Mouse (Mus musculus) embryo, embryonic 11.5 days (tissue): ENCODE results near the gene Cdk5.
"Not testable (repeated sequence)": the region's sequence is repeated elsewhere in the genome, so short reads cannot be mapped to it uniquely, and the experiment has no call there.

Experiments used
- DNase-seq: peaks from one replicate; pipeline ENCODE4 v3.0.0-alpha.2; 2012; ENCODE audit warnings: low read depth, low spot score

The Cdk5 gene

DNA sequence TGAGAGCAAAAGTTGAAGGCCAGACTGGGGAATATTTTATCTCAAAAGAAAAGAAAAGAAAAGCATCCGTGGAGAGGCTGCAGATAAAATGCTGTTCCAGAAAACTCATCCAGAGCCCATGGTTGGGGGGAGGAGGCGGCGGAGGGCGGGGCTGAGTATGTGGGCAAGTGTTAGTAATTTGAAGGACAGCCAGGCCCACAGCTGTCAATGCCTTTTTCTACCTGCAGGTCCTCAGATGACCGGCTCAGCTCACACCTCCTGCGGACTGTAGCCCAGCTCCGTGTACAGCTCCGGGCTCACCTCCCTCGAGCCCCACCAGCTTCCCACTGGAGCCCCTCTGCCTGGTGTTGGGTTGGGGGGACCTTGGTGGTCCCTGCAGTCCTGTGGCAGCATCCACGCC is 23.6 kb downstream of the Cdk5 start:
- DNase-seq, result no peak

DNA sequence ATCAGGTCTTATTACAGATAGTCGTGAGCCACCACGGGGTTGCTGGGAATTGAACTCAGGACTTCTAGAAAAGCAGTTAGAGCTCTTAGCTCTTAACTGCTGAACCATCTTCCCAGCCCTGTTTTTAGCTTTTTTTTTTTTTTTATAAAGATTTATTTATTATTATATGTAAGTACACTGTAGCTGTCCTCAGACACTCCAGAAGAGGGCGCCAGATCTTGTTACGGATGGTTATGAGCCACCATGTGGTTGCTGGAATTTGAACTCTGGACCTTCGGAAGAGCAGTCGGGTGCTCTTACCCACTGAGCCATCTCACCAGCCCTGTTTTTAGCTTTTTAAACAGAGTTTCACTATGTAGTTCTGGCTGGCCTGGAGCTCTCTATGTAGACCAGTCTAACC is 27.1 kb downstream of the Cdk5 start:
- DNase-seq, result not testable (repeated sequence)

DNA sequence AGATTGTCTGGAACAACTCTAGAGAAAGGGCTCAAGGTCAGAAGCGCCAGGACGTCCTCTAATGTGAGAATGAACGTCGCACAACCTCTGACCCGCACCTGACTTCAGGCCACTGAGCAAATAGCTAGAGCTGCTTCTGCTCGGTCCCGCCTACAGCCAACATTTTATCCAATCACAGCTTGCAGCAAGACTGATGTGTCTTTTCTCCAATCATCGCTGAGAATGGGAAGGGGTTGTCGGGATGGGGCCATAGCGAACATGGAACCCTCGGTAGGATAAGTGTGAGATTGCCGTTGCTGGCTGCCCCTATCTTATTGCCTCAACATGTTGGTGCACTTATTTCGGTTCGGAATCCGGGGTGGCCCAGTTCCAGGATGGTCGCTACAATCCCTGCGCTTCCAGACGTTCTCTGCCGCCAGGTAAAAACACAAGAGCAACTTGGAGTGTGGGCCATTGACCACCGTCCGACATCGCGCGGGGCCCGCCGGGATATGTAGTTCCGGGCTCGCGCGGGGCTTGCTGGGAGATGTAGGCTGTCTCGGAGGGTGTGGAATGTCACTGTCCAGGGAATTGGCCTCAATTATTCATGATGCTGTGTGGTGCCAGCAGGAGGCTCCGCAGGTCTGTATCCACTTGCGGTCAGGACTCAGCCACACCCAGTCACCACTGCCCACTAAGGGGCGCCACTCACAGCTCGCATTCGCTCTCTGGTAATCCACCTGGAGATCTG is 29.0 kb downstream of the Cdk5 start:
- peak; percentile 91 for DNase-seq

DNA sequence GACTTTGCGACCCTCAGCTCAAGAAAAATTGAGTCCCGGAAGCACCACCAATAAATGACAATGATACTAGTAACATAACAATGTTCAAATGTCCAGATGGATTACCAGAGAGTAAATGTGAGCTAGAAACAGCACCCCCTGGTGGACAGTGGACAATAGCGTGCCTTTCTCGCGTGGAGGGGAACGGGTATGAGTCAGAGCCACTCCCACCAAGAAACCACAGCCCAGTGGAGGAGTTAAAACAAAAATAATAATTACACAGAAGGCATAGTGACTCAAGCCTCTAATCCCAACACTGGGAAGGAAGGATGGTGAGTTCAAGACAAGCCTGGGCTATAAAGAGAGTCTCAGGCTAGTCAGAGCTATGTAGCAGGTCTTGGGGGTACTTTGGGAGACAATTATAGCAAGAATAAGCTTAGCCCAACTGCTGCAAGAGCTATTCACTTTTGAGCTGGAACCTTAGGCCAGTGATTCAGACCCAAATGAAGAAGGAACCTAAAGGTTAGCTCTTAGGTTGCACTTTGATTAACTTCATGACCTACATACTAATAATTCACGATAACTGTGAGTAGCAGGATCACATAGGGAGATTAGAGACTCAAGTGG is 29.8 kb downstream of the Cdk5 start, which contains the start of gene Abcb8:
Gene Abcb8, plus strand, starts transcription at position 272 of the 606 bp plus-strand sequence.
- DNase-seq, result peak; percentile 71

DNA sequence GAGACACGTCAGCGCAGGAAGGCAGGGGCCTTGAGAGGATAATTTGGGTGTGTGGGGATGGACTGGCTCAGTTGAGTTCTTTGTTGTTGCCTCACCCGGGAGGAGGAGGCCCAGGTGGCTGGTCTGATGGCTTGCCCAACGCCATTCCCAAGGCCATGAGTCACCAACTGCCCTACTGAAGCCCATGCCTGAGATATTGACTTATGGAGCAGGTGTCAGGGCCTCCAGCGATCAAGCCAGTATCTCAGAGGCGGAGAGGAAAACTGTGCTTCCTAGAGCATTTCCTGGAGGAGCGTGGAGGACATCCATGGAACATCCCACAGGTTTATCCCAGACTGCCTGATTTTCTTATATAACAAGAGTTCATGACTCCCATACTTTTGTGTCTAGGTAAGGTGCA is 30.6 kb downstream of the Cdk5 start:
- no peak for DNase-seq

DNA sequence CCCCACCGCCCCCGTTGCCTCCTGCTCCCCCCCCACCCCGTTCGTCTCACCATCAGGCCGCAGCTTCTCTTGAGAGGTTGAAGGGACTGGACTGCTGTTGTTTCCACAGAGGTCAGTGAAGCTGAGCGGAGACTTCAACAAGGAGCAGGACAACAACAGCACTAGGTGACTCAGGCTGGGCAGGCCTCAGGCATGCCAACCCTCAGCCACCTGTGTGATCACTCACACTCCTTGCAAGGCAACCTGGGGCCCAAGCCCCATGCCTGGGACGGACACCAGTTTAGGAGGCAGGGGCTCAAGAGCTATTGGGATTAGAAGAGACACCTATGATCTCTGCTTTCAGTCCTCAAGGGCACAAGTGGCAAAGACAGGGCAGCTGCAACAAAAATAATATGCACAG is 31.5 kb downstream of the Cdk5 start, which contains the start of gene Atg9b:
Gene Atg9b, minus strand, starts transcription at position 280 of the 400 bp plus-strand sequence.
- DNase-seq, result no peak

DNA sequence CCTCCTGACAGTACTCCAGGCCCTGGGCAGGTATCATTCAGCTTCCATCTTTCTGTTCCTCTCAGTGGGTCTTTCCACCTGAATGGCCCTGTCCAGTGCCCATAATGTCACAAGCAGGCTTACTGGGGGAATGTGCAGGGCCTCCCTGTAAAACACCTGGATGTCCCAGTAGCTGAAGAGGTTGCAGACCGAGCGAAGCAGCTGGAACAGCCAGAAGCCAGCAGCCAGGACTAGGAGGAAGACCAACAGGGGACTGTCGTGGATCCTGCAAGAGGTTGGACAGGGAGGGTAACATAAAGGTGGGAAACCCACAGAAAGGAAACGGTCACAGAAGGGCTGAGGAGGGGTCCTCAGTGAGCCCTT is 33.7 kb downstream of the Cdk5 start:
- no peak for DNase-seq

DNA sequence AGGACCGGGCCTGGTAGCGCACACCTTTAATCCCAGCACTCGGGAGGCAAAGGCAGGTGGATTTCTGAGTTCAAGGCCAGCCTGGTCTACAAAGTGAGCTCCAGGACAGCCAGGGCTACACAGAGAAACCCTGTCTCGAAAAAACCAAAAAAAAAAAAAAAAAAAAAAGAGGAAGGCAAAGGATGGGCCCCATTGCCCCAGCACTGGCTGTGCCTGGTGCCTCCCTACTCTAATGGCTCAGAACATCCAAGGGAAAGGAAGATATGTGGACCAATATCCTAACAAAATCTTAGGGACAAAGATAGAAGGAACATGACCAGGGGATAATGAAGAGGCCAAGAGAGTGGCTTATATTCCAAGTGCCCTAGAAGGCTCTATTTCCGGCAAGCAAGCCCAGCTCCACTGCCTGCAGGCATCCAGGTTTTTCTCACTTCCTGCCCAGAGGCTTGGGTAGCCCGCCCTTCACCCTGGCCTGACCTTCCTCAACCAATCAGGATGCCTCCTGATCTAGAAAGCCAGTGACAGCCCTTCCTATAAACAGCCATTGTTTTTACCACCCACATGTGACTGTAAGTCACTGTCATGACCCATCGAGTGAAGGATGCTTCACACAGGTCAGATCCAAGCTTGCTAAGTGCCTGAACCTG is 34.2 kb downstream of the Cdk5 start:
- no peak for DNase-seq

DNA sequence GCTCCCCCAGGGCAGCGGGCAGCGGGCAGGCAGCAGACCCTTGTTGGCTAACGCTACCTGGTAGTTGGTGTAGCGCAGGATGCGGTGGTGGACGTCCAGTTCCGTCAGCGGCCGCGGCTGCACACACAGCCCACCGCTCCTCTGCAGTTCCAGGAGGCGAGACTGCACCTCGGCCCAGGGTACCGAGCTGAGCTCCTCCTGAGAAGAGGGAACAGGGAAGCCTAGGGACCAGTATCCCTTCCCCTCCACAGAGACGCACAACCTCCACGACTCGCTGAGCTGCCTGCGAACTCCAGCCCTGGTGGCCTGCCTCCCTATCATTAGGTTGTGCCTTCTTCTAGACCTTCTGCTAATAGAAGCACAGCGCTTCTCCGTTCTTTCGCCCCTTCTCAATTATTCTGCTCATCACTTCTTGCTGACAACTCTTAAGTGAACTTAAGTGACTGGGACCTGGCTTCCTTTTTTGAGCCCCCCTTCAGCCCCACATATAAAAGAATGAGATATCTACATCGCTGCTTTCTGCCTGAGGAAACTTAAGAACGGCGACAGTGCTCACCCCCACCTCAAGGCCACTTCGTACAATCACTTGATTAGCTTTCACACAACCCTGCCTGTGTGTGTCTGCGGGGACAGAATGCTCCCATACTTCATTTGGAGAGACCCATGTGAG is 34.9 kb downstream of the Cdk5 start:
- no peak for DNase-seq

DNA sequence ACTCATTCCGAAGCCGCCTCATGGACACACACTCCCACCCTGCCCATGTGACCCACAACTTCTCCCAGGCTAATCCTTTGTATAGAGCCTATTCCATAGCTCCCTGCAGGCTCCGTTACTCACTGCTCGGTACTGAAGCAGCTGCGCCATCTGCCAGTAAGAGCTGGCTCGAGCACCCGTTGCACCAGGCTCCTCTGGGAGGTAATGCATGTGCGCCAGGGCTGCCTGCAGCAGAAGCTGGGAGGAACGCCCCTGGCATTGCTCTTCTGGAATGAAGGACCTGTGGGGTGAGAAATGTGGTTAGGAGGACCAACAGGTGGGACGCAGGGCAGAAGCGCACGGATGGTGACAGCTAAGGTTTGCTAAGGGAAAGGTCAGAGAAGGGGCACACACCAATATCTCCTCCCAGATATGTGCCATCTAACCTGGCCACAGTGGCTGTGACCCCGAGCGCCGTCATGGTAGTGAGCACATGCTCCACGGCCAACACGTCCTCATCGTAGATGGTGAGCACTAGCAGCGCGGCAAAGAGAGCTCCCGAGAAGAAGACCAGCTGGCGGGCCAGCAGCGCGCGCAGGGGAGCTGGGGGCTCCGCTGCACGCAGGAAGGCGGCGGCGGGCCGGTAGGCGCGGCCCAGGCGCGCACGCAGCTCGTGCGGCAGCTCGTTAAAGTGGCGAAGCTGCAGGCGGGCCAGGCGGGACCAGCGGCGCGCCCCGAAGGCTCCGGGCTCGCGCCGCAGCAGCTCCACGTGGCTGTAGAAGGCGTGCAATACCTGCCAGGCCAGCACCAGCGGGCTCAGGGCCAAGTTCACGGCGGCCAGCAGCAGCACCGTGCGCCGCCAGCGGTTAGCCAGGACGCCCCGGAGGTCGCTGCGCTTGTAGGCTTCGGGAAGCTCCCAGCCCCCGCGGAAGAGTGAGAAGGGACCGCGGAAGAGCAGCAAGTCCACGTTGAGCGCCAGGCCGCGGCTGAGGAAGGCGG is 35.8 kb downstream of the Cdk5 start:
- DNase-seq, result peak; percentile 35

DNA sequence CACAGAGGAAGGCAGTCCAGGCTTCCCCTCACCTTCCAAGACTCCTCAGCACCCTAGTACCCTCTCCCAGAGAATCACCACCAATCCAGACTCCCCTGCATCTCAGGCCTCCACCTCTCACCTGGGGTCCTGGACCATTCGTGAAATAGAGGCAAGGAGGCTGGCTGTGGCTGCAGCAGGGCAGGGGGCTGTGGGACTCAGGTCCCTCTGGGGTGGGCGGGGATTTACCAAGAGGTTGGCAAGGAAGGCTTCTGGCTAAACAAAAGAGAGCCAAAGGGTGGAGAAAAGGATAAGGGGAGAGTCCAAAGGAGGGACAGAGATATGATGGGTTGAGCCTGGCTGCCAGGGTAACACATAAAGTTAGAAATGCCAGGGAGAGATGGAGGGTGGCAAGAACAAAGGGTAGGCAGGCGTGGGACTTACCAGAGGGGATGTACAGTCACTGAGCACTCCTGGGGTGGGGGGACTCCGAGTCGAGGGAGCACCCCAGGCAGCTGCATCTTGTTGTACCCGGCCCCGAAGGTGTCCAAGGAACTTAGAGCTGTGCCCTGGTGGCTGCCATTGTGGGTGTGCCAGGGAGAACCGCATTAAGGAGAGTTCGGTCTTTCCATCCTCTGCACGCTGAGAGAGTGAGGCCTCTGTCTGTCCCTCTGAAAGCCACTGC is 37.3 kb downstream of the Cdk5 start:
- no peak for DNase-seq

DNA sequence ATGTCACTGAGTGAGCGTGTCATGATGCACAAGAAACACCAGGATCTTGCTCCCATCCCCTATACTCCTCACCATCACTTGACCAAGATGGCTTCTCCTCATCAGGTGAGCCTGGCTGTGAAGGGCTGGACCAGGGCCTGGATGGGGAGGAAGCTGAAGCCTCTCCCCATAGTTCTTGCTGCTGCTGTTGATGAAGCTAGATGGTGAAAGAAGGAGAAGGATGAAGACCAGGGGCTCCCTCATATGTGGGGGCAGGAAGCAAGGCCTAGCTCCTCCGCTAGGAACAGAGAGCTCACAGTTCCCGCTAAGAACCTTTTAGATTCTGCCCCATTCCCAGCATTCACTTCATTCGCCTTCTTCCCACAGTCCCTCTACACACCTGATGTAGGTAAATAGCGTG is 38.0 kb downstream of the Cdk5 start:
- no peak for DNase-seq

DNA sequence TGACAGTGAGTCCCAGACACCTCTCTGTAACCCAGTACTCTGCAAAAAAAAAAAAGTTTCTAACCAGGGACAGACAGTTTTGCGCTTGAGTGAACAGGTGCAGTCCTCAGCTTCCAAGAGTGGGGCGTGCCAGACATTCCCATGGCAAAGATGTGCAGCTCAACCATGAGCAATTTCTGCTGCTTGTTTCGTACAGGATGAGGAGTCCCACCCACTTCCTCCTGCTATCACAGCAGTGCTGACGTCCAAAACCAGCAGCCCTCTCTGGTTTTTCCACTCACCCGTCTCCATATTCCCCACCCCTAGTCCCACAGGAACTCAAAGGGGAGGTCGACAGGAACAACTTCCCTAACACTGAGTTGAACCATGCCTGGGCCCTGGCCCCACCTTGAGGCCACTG is 38.9 kb downstream of the Cdk5 start:
- DNase-seq, result no peak

DNA sequence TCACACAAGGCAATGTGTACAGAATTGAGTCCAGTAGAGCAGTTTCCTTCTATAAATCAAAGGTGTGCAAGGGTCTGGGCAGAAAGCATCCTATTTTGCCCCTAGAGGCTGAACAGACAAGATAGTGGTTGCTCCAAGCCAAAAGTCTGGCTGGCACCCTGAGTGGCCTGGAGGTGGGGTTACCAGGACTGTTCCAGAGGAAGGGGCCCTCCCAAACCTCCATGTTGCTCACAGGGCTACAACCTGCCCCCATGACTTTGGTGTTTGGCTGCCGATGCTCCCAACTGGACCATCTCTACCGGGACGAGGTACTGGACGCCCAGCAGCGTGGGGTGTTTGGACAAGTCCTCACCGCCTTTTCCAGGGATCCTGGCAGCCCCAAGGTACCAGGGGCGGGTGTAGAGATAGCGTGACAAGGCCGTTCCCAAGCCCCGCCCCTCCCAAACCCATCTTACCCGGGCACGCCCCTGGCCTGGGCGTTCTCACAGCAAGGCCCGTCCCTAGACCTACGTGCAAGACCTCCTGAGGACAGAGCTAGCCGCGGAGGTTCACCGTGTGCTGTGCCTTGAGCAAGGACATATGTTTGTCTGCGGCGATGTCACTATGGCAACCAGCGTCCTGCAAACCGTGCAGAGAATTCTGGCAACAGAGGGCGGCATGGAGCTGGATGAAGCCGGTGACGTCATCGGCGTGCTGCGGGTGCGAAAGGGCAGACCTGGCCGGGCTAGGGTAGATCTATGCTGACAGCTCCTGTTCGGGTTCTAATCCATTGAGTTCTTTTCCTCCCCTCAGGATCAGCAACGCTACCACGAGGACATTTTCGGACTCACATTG is 40.1 kb downstream of the Cdk5 start:
- DNase-seq, result peak; percentile 88

DNA sequence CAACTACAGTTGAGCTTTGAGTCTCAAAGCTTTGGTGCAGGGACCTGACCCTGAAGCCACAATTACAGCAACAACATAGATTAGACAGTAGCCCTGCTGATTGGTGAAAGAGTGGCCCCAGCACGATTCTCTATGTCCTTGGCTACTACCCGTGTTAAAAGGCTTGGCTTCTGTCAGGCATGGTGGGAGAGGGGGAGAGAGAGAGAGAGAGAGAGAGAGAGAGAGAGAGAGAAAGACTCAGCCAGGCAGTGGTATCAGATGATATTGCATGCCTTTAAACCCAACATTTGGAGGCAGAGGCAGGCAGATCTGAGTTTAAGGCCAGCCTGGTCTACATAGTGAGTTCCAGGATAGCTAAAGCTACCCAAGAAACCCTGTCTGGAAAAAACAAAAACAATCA is 41.3 kb downstream of the Cdk5 start:
- DNase-seq, result no peak

DNA sequence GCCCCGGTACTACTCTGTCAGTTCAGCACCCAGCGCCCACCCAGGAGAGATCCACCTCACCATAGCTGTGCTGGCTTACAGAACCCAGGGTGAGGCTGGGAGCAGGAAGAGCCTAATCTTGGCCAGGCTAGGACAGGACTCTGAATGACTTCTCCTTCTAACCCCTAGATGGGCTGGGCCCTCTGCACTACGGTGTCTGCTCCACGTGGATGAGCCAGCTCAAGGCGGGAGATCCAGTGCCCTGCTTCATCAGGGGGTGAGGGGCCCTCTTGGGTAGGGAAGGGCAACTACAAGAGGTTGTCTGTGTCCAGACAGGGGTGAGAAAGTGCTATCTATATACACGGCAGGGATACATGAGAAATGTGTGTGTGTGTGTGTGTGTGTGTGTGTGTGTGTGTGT is 41.8 kb downstream of the Cdk5 start:
- DNase-seq, result no peak

DNA sequence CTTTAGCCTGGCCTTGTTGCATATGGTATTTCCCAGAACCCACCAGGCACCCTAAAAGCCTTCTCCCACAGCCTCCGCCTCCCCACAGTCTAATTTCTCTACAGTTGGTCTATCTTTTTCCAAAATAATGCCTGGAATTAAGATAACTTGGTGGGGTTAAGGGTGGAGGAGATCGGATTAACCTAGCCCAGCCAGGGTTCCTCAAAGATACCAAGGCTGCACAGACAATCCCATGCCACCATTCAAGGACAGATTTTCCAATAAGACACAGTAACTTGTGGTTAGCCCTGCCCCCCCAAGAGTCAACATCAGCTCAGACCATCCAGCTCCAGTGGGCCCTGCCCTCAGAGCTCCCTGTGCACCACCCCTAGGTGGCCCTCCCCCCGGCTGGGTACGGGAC is 42.8 kb downstream of the Cdk5 start:
- DNase-seq, result no peak

DNA sequence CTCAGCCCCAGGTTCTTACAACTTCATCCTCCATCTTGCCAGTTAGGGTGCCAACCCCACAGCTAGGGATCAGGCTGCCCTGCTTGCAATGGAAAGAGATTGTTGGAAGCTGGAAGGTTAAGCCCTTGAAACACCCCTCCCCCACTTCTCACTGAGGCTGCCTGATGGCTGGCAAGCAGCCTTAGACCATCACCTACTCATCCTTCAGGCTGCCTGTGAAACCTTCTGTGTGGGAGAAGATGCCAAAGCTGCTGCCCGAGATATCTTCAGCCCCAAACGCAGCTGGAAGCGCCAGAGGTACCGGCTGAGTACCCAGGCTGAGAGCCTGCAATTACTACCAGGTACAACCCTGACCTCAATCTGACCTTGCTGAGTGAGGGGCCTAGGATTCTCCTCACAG is 43.8 kb downstream of the Cdk5 start:
- no peak for DNase-seq

DNA sequence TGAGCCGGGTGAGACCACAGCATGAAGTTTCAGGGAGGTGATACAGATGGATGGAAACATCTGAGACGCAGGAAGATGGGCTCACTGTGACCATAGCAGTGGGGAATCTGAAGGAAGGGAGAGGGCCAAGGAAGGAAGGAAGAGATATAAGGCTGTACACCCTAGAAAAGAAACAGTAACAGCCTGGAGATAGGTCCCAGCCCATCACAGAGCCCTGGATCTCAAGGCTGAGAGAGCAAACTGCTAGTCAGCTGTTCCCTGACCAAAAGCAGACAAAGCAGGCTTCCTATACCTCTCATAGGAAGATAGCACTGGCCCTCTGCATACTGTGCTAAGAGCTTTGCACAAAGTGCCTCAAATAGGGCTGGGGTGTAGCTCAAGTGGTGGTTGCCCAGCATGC is 44.6 kb downstream of the Cdk5 start:
- no peak for DNase-seq
